Mouse (Mus musculus): ENCODE data around the gene Ccl27a. TPM values are rescaled to one million over a fixed set of nuclear protein-coding genes. Genes with fewer than 3 reads are reported as not detected.
"Not testable (repeated sequence)": the region's sequence is repeated elsewhere in the genome, so short reads cannot be mapped to it uniquely, and the experiment has no call there.

Ccl27a gene
- polyA plus RNA-seq (2012), result 2.6 TPM in 1 of 2 replicates, not detected in the other

DNA sequence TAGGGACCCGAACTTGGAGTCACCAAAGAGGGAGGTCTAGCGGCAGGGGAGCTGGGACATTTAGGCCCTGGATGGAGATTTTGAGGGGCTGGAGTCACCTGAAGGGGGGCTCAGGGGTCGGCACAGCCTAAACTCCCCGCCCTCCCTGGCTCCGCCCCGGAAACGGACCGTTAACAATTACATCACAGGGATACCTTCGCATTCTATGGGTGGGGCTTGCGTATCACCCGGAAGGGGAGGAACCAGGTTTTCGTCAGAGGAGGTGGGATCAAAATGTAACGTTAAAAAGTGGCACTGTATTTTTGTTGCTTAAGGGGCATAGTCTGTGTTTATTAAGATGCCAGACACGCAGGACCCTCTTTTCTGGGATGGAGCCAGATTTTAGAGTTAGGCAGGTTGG lies at the start of gene Ccl27a:
Gene Ccl27a, minus strand, starts transcription at position 246 of the 400 bp plus-strand sequence.
- TF ChIP-seq GATA1 (IDR thresholded peaks at IDR 0.05; ENCODE audit: low read length), result not testable (repeated sequence)

DNA sequence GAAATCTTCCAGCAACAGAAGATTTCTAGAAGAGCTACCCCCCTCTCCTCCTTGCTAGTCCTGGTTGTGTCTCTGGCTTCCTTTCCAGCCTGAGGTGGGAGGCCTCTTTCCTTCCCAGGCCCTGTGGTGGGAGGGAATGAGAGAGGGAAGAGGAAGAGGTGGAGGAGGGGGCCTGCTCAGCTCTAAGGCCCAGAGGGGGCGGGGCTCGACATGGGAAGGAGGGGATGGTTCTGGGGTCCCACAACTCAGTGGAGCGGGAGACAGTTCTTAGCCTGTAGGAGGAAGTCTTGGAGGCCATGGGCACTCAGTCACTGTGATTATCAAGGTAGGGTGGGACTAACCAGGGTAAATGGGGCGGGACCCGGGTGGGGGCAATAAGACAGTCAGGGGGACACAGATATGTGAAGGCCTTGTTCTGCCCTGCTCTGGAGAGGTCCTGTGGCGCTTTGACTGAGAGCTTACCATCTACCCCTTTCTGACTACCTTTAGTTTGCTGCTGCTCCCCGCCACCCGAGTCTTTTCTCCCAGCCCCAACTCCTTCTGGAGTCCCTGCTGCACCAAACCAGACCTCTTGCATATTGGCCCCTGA lies 11.9 kb downstream of the Ccl27a start:
- no peak for TF ChIP-seq GATA1 (IDR thresholded peaks at IDR 0.05; ENCODE audit: low read length)

DNA sequence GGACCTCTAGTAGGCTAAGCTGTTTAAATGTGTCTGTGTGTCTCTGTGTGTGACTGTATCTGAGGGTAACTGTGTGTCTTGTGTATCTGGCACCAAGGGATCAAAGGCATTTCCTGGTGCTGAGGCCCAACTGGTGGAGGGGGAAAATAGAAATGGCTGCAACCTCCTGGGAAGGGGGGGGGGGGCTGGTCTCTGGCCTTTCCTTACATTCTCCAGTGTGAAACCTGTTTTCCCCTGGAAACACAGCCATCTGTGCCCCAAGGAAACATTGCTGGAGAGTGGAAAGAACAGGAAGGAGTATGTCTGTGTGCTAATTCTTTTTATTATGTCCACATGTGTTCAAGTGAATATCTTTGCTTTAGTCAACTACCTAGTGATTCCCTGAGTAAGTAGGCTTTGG lies 12.4 kb downstream of the Ccl27a start:
- no peak for TF ChIP-seq GATA1 (IDR thresholded peaks at IDR 0.05; ENCODE audit: low read length)

DNA sequence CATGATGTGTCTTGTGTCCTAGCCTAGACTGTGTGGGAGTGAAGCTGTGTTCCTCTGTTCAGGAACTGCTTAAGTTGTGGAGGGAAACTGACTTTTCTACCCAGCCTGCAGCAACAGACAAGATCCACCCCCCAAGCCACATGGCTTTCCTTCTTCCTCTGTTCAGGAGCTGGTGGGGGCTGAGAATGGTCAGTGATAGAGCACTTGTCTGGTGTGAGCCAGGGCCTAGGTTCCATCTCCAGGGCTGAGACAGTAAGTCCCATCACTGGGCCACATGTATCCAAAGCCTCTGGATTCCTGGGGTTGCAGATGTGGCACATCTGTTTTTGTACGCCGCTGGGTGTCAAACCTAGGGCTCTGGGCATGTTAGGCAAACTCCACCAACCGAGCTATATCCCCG lies 13.1 kb downstream of the Ccl27a start:
- TF ChIP-seq GATA1 (IDR thresholded peaks at IDR 0.05; ENCODE audit: low read length), result no peak

DNA sequence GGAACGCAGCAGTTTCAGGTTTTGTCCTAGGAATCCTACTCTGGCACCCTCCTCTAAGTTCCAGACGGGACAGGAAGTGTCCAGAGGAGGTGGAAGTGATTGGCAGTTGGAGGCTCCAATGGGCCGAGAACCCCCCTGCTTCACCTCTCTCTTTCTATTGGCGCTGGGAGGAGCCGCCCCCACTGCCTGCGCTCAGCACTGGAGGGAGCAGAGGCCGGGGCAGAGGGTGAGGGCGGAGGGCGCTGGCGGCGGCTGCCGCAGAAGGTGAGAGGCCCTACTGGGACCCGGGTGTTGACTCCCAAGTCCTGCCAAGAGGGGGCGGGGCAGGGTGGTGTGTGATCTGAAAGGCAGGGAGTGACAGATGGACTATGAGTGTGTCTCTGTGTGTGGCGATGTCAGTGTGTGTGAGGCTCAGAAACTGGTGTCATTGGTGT lies 13.7 kb downstream of the Ccl27a start:
- TF ChIP-seq GATA1 (IDR thresholded peaks at IDR 0.05; ENCODE audit: low read length), result no peak

DNA sequence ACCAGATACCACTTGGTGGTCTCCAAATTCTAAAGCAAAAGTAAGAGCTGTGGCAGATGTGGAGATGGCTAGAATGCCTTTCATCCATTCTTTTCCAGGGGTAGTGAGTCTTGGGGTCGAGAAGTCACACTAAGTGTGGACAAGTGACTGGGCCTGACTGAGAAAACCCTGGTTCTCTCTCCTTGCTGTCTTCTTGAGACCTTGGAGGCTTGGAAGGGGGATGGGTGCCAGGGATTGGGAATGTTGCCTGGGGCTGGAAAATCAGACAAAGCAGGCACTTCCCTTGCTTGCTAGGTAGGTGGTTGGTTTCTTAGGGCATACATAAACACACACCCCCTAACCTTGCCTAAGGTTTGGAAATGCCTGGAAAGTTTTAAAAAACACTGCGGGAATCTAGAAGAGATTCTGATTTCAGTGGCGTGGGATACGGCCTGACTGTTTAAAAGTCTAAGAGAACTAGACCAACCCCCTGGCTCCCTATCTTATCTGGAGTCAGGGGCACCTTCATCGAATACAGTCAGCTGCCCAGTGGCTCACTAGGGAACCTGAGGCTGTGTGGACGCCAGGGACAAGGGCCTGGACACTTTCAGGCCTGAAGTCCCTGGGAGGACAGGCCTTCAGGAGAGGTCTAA lies 14.3 kb downstream of the Ccl27a start:
- no peak for TF ChIP-seq GATA1 (IDR thresholded peaks at IDR 0.05; ENCODE audit: low read length)

DNA sequence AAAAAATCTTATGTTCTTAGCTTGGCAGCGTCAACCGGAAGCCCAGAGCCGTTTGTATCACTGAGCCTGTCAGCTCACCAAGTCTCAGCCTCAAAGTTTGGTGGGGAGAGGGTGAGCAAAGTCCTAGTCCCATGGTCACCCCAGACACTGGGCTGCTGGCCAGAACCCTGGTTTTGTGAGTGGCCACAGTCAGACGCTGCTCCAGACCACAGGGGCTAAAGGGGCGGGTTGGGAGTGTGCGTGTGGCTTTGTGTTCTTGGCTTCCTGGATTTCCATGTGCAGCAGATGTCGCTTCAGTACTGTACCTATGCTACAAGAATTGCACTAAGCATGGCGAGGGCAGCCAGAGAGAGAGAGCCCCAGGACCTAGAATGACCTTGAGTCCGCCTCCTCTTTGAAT lies 14.8 kb downstream of the Ccl27a start:
- no peak for TF ChIP-seq GATA1 (IDR thresholded peaks at IDR 0.05; ENCODE audit: low read length)

DNA sequence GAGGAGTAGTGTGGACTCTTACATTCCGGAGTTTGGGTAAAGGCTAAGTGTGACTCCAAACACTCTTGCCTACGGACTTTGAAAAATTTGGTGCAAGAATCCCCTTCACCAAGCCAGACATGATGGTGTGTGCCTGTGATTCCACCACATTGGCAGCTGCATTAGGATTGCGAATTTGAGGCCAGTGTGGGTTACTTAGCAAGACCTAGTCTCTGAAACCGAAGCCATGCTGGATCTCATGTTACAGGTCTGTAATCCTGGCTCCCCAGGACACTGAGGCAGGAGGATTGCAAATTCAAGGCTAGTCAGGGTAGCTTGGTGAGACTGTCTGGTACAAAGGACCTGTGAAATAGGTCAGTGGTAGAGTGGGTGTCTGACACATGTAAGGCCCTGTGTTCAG lies 15.3 kb downstream of the Ccl27a start:
- no peak for TF ChIP-seq GATA1 (IDR thresholded peaks at IDR 0.05; ENCODE audit: low read length)

DNA sequence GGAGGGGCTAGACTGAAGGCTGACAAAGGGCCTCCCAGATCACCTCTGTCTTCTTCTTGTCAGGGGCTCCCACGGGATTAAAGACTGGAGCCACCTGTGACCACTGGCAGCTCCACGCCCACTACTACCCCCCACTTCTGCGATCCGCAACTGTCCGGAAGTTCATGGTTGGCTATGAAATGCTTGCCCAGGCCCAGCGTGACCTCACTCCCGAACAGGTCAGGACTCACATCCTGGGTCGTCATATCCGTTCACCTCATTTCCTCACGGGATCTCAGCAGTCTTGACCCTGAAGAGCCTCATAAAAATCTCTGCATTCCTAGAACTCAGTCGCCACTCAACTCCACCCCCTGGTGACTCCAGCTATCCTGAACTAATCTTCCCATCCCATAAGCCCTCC lies 16.0 kb downstream of the Ccl27a start:
- no peak for TF ChIP-seq GATA1 (IDR thresholded peaks at IDR 0.05; ENCODE audit: low read length)

DNA sequence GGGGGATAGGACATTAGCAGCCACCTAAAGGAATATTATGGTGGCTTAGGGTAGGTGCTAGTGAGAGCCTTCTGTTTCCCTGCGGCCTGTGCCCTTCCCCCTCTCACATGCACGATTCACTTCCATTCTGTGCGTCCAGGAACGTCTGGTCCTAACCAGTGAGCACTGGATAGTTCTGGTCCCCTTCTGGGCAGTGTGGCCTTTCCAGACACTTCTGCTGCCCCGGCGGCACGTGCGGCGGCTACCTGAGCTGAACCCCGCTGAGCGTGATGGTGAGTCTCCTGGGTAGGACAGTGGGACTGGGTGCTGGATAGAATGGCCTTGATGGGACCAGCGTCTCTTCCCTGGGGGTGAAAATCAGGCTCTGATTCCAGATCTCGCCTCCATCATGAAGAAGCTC lies 16.7 kb downstream of the Ccl27a start:
- TF ChIP-seq GATA1 (IDR thresholded peaks at IDR 0.05; ENCODE audit: low read length), result no peak

DNA sequence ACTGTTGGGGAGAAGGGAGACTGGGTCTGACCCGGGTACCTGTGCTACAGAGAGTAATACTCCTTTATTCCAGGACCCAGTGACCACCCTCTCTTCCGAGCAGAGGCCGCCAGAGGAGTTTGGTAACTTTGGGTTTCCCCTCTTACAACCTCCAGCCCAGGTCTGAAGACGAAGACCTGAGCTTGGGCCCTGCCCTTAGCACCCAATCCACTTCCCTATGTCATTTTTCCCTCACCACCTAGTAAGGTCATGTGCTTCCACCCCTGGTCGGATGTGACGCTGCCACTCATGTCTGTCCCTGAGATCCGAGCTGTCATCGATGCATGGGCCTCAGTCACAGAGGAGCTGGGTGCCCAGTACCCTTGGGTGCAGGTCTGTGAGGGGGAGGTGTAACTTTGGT lies 17.6 kb downstream of the Ccl27a start:
- TF ChIP-seq GATA1 (IDR thresholded peaks at IDR 0.05; ENCODE audit: low read length), result no peak

DNA sequence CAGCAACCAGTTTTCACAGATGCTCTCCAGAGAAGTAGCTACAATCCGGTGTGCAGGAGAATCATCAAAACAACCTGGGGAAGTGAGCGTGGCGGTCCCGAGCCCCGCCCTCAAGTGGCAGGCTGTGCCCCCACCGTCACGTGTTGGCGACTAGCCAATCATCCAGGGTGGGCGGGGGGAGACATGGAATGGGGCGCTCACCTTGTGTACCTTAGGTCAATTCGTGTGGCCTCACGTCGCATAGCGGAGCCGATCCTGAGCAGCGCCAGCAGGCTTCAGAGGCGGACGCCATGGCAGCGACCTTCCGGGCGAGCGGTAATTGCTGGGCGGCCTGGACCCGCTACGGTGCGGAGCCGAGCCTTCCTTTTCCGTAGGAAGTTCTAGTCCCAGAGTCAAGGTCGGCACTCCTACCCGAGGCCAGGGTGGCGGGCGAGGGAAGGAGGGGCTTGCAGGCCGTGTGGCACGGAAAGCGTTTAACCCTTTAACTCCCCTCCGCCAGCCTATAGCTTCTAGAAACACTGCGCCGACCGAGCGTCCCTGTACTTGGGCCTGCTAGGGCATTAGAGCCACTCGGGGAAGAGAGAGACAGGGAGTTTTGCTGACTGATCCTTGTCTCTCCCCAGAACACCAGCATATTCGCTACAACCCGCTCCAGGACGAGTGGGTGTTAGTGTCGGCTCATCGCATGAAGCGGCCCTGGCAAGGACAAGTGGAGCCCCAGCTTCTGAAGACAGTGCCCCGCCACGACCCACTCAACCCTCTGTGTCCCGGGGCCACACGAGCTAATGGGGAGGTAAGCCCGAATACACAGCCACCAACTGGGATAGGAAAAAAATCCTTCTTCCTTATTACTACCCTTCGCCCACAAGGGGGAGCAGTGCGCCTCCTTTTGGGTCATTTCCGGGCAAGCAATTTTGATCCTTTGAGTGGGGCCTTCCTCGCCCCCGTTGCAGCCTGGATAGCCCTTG lies 18.4 kb downstream of the Ccl27a start, which contains the start of gene Sigmar1:
Gene Sigmar1, minus strand, starts transcription at position 820 of the 968 bp plus-strand sequence.
- no peak for TF ChIP-seq GATA1 (IDR thresholded peaks at IDR 0.05; ENCODE audit: low read length)

DNA sequence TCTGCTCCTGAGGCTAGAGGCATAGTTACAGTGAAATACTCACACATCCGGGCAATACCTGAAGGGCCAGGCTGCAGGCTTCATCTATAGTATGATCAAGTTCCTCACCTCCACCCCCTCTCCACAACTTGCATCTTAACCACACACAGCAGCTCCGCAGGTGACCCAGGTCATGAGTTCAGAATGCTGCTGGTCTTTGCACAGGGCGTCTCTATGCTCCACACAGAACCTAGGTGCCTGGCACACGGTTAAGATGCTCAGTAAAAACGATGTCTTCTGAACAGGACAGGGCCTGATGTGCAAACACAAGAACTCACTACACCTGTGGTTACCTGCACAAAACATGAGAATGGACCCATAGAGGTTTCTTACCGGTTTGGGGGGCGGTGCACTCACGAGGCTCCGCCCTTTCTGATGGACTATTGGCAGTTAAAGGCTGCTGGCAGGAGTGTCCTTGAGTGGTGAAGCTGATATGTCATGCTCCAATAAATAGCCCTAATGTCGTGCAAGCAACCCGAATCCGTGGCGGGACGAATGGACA lies 19.2 kb downstream of the Ccl27a start, which contains the start of gene Galt:
Gene Galt, plus strand, starts transcription at position 432 of the 541 bp plus-strand sequence.
- TF ChIP-seq GATA1 (IDR thresholded peaks at IDR 0.05; ENCODE audit: low read length), result no peak

DNA sequence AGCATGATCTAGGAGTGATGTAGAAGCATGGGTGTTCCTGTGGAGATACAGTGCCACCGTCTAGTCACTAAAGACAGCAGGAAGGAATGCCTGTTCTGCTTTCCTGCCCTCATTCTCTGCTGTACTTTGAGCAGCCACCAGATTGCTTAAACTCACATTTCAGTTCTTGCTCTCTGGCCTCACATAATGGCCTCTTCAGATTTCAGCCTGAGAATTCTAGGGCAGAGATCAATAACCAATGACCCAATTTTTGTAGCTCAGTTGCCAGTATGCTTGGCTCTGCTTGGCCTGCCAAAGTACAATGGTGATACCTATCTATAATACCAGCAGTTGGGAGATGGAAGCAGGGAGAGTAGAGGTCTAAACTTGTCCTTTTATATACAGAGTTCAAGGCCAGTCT lies 29.0 kb downstream of the Ccl27a start:
- no peak for TF ChIP-seq GATA1 (IDR thresholded peaks at IDR 0.05; ENCODE audit: low read length)

DNA sequence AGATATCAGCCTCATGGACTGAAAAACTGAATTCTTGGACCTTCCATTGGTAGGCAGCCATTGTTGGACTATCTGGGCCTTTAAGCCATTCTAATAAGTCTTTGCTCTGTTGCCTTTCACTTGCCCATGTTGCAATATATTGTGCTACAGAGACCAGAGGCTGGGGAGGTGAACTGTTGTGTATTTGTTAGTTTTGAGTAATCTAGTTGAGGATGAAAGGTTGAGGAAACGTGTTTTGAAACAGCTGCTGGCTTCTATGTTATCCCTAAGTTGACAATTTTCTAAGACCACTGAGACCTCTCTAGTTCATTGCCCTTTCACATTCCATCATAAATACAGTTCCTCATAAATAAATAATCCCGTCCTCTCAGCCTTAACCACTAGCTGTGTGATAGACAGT lies 29.9 kb downstream of the Ccl27a start:
- no peak for TF ChIP-seq GATA1 (IDR thresholded peaks at IDR 0.05; ENCODE audit: low read length)

DNA sequence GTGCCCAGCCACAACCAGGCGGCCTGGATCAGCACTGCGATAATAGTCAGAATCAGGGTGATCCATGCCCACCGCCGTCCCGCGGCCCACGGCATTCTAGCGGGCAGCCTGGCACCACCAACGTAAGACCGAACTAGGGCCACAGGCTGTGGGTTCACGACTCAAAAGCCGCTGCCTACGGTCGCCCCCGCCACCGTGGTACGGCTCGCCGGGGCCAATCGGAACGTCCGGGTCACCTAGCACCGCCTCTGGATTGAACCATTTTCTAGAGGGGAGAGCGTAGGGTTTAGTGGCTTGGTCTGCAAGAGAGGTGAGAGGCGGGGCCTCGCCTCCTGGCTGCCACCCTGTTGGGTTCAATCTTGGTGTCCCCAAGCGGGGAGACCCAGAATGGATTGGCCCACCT lies 32.9 kb downstream of the Ccl27a start:
- no peak for TF ChIP-seq GATA1 (IDR thresholded peaks at IDR 0.05; ENCODE audit: low read length)

All from G1E-ER4 (cell line).